Mouse (Mus musculus) telencephalon, adult 2 months (tissue): ENCODE measurements around the gene Prdm11.

ENCODE experiments used
- DNase-seq: peaks from one replicate; pipeline ENCODE4 v3.0.0-alpha.2; 2011; ENCODE audit warnings: low read depth, low spot score

Prdm11 gene

GRCm38 (mm10) chr2:93046509-93046835 lies 505 bp upstream of the Prdm11 start:
- DNase-seq: no peak

GRCm38 (mm10) chr2:93045129-93045817 lies 694 bp downstream of the Prdm11 start:
- DNase-seq: peak; percentile 80

- DNase-seq: no peak
These were observed 2.4 kb downstream of the Prdm11 start for GRCm38 (mm10) chr2:93043449-93044157.

GRCm38 (mm10) chr2:93041470-93041869 lies 4.5 kb downstream of the Prdm11 start:
- DNase-seq: no peak

GRCm38 (mm10) chr2:93040841-93041240 lies 5.1 kb downstream of the Prdm11 start:
- DNase-seq: no peak

GRCm38 (mm10) chr2:93039706-93040105 lies 6.3 kb downstream of the Prdm11 start:
- no peak for DNase-seq

- DNase-seq: no peak
These were observed 6.9 kb downstream of the Prdm11 start for GRCm38 (mm10) chr2:93039043-93039442.

- no peak for DNase-seq
These were observed 10.3 kb downstream of the Prdm11 start for GRCm38 (mm10) chr2:93035631-93036030.

- DNase-seq: no peak
These were observed 13.3 kb downstream of the Prdm11 start for GRCm38 (mm10) chr2:93032651-93033050.

- DNase-seq: no peak
These were observed 13.9 kb downstream of the Prdm11 start for GRCm38 (mm10) chr2:93032049-93032448.

- DNase-seq: no peak
These were observed 14.9 kb downstream of the Prdm11 start for GRCm38 (mm10) chr2:93031021-93031420.

GRCm38 (mm10) chr2:93030101-93030500 lies 15.9 kb downstream of the Prdm11 start:
- DNase-seq: no peak

GRCm38 (mm10) chr2:93029267-93030060 lies 16.5 kb downstream of the Prdm11 start:
- DNase-seq: no peak

GRCm38 (mm10) chr2:93028865-93029264 lies 17.1 kb downstream of the Prdm11 start:
- DNase-seq: no peak

GRCm38 (mm10) chr2:93027713-93028112 lies 18.3 kb downstream of the Prdm11 start:
- DNase-seq: no peak

GRCm38 (mm10) chr2:93024431-93024830 lies 21.5 kb downstream of the Prdm11 start:
- DNase-seq: no peak

GRCm38 (mm10) chr2:93018854-93019253 lies 27.1 kb downstream of the Prdm11 start:
- no peak for DNase-seq

- DNase-seq: no peak
These were observed 28.8 kb downstream of the Prdm11 start for GRCm38 (mm10) chr2:93017151-93017550.

- DNase-seq: no peak
These were observed 30.9 kb downstream of the Prdm11 start for GRCm38 (mm10) chr2:93015041-93015440.

GRCm38 (mm10) chr2:93014093-93014937 lies 31.7 kb downstream of the Prdm11 start:
- no peak for DNase-seq

GRCm38 (mm10) chr2:93013415-93014092 lies 32.4 kb downstream of the Prdm11 start:
- no peak for DNase-seq
